Mouse (Mus musculus) heart, adult 2 months (tissue): ENCODE measurements at regions not wholly inside any gene's neighbourhood (a gene's known extent, or its start where the extent isn't known, plus 50 kb on each side); places are given as distances from the start of the nearest gene placed in this dataset.
A peak's percentile ranks its signal among the peaks of the same experiment; 100 is the strongest.

Experiments
- CTCF ChIP-seq: fragments of 200-600 bp; IDR thresholded peaks from 2 replicates; pipeline ENCODE4 v1.8.1; 2022; ENCODE audit warnings: antibody characterized with exemption, mild to moderate bottlenecking, moderate library complexity
- EP300 ChIP-seq: fragments of 200-500 bp; IDR thresholded peaks from 2 replicates; pipeline ENCODE4 v1.6.1; 2011; ENCODE audit warnings: low read depth, low read length, control low read depth; ENCODE audit not compliant: insufficient read depth
- POLR2A ChIP-seq: fragments of 200-500 bp; IDR thresholded peaks from 2 replicates; pipeline ENCODE4 v1.6.1; 2011; ENCODE audit warnings: mild to moderate bottlenecking, low read depth, low read length, control low read depth; ENCODE audit not compliant: insufficient read depth

DNA sequence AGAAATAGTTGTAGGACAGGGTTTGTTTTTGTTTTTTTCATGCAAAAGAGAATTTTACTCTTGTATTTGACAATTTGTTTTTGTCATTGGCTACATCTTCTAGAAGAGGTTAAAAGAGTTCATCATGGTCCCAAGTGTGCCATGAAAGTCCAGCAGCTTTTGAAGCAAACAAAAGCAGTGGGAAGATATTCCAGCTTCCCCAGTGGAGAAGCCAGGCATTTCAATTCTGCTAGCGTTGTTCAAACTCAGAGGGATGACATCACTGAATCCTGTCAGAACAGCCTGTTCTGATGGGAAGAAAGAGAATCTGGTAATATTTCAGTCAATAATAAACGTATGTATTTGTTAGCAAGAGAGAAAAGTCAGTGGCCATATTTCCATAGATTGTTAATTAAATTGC, 335.9 kb upstream of the Rgmb start:
- peak; percentile 30 for TF ChIP-seq CTCF
- no peak for TF ChIP-seq POLR2A
- TF ChIP-seq EP300: no peak
